Mouse (Mus musculus): ENCODE measurements around the gene 1700102P08Rik.

DNA sequence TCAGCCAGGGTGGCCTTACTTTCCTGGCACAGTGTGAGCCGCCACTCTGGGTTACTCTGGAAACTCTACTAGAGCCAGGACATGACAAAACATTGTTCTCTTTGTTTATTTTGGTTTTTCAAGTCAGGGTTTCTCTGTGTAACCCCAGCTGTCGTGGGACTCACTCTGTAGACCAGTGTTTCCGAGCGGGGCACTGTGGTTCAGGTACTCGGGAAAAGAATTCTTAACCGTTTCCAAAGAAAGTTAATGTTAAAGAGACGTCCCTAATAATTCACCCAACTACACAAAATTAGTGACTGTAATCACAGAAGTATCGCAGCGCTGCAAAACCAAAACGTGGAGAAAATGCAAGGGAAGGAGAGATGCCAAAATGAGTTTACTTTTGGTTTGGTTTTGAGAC is 4.0 kb upstream of the 1700102P08Rik start:
- TF ChIP-seq POLR2A (IDR thresholded peaks at IDR 0.05; ENCODE audit: borderline replicate concordance, control insufficient read depth, low read depth, low read length) (no peak), CTCF (IDR thresholded peaks at IDR 0.05; ENCODE audit: control insufficient read depth, insufficient read depth, low read length) (no peak)

Data from bone marrow, adult 2 months (tissue).